Mouse (Mus musculus) ovary, adult 18-20 months (tissue): ENCODE measurements at regions not wholly inside any gene's neighbourhood (a gene's known extent, or its start where the extent isn't known, plus 50 kb on each side); places are given as distances from the start of the nearest gene placed in this dataset.

Source experiments
- DNase-seq: peaks from one replicate; pipeline ENCODE4 v3.0.0; 2022; ENCODE audit warnings: low spot score, mixed read lengths

DNA sequence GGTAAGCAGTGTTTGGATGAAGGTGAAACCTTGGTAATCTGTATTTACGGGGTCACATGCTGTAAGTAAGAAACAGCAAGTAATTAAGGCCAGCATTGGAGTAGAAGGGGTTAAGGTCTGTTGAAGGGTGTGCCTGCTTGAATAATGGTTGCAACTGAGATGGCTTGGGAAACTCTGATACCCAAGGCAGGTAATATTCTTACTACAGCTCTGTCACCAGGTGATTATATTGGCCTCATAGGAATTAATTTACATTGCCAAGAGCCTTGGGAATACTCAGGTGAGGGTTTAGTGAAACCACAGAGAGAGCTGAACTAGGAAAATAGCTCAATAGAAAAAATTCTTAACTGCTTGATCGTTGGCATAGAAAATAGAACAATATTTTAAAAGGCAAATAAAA lies 73.8 kb upstream of the Lcorl start:
- DNase-seq, result no peak

DNA sequence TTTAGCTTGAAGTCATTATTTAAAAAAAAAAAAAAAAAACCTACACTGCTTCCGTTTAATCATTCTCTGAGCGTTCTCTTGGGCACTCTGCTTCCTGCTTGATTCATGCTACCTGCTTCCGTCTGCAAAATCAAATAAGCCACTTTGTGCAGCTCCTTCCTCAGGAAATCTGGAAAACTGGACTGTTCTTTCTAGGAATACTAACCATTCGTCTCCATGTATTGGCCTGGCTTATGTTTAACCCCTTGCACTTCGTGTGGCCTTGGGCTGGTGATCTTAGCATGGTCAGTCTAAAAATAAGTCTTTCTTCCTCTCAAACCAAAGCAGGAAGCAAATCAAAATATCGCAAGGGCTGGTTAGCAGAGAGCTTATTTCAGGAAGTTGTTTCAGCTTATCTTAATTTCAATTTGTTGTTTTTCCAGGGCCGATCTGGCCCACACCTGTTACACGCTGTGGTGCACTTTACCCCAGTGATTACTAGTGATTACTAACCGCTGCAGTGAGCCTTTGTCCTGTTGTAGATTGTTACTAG lies 68.5 kb upstream of the Lcorl start:
- DNase-seq, result no peak

DNA sequence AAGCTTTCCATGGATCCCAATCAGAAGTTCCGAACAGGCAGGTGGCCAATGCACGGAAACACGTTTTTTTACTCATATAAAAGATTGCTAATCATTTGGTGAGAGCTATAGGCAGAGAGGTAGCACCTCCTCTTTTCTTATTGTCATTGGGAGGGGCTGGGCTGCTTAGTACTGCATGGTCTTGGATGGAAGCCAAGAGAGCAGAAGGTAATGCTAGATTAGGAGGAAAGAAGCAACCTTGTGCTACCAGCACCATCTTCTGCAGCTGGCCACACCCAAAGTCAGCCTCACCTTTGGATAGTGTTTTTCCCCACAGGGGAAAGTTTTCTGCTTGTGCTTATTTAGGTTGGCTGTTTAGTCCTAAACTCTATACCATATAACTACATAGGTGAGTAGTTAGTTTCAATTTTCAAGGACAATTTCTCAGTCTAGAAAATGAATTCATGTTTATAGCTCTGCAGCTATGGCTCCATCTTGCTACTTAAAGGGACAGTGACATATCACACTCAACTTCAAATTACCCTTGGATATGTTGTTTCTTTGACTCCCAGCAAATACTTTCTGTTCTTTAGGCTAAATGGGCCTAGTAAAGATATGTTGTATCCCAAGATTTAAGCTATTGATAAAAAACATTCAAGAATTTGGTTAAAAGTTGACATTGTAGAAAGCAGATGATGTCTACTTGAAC lies 66.6 kb upstream of the Lcorl start:
- DNase-seq, result no peak
